Mouse (Mus musculus) hindbrain, embryonic 11.5 days (tissue): ENCODE measurements around the gene Rab4b. TPM values are rescaled to one million over a fixed set of nuclear protein-coding genes. Genes with fewer than 3 reads are reported as not detected.

Source experiments
- ATAC-seq: fragments of 200-750 bp; cut with Nextera tagmentation; 2 replicates; pipeline ENCODE4 v1.8.0; 2017; ENCODE audit warnings: mild to moderate bottlenecking, moderate TSS enrichment, moderate library complexity; ENCODE audit not compliant: low FRiP score
- DNase-seq: peaks from one replicate; pipeline ENCODE4 v3.0.0-alpha.2; 2015; ENCODE audit warnings: low spot score
- H3K27ac ChIP-seq: fragments of 300-500 bp; sonication (generic); 2 replicates; pipeline ENCODE4 v1.5.1; 2014; ENCODE audit warnings: mild to moderate bottlenecking, low read depth, low read length
- H3K27me3 ChIP-seq: fragments of 300-500 bp; sonication (generic); 2 replicates; pipeline ENCODE4 v1.6.1; 2014; ENCODE audit warnings: mild to moderate bottlenecking, low read length, moderate library complexity, mixed read lengths; ENCODE audit not compliant: control insufficient read depth, insufficient read depth
- H3K36me3 ChIP-seq: fragments of 300-500 bp; sonication (generic); 2 replicates; pipeline ENCODE4 v1.6.1; 2014; ENCODE audit warnings: mild to moderate bottlenecking, low read length, moderate library complexity, mixed read lengths; ENCODE audit not compliant: control insufficient read depth, insufficient read depth
- H3K4me1 ChIP-seq: fragments of 300-500 bp; sonication (generic); replicated peaks from 2 replicates; pipeline ENCODE4 v1.6.1; 2014; ENCODE audit warnings: low read length, mixed read lengths; ENCODE audit not compliant: control insufficient read depth, insufficient read depth
- H3K4me2 ChIP-seq: fragments of 300-500 bp; sonication (generic); replicated peaks from 2 replicates; pipeline ENCODE4 v1.6.1; 2014; ENCODE audit warnings: mild to moderate bottlenecking, low read depth, low read length
- H3K4me3 ChIP-seq: fragments of 300-500 bp; sonication (generic); 2 replicates; pipeline ENCODE4 v1.5.1; 2014; ENCODE audit warnings: low read depth, low read length
- H3K9ac ChIP-seq: fragments of 300-500 bp; sonication (generic); 2 replicates; pipeline ENCODE4 v1.6.1; 2014; ENCODE audit warnings: low read depth, low read length
- H3K9me3 ChIP-seq: fragments of 300-500 bp; sonication (generic); 2 replicates; pipeline ENCODE4 v1.6.1; 2016; ENCODE audit warnings: low read length; ENCODE audit not compliant: control insufficient read depth
- WGBS: fragments of 180-500 bp; shearing (Covaris S2); extraction: QIAGEN DNeasy Blood & Tissue Kit; methylation state at CpG from one replicate; pipeline ENCODE4 v1.1.7; 2014; 5-methylcytosine and 5-hydroxymethylcytosine counted together
- polyA plus RNA-seq: library from polyadenylated mRNA; unstranded; fragments of >200 nt; fragmentation: Nextera tagmentation; extraction: Ambion mirVana; gene quantifications from 2 replicates; pipeline ENCODE4 v1.2.1, GENCODE M21; 2014

Gene Rab4b
- polyA plus RNA-seq: 68.9 and 75.4 TPM in 2 replicates

DNA sequence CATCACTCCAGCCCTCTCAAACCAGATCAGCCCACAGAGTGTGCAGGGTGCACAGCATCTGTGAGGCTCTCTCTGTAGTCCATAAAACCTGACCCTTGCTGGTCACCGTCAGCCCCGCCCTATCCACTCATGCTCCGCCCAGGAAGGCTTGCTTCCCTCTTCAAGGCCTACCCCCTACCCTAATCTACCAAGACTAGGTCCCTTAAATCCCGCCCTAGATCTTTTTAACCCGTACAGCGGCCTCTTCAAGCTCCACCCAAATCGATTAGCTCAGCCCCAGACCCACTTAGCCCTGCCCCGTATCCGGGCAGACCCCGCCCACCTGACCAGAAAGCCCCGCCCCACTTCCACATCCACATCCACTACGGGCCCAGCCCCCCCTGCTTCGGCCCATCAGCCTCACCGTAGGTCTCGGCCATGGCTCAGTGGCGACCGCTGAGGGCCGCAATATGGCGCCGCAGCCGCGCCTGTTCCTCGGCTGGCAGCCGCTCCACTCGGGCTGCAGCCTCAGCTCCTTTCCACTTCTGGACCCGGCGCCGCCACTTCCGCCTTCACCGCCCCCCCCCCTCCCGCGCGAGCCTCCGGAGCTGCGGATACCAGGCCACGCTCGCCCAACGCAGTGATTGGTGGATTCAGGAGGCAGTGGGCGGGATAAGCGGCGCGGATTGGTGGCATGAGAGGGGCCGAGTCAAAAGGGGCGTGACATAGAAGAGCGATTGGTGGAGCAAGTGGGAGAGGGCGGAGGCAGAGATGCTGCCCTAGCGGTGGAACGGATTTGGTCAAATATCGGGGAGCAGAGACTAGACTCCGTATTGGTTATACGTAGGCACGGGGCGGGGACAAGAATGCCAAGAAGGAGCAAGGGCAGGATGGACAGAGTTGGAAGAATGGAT lies at the start of gene Rab4b:
Gene Rab4b, minus strand, starts transcription at position 573 of the 893 bp plus-strand sequence.
- WGBS: under 1% methylated on average over 51 of the region's 53 CpGs
- Histone ChIP-seq H3K27ac (peak within 1 kb of the TSS; percentile 85), H3K9ac (peak within 1 kb of the TSS; percentile 59), H3K36me3 (0 out of 2 replicates have a peak, but pooled peaks cover 3% of the 10 kb centered on the region), H3K4me1 (peaks cover 4% of the 10 kb centered on the region; the same call in 1 of the 2 replicates), H3K27me3 (no peaks in the 10 kb centered on the region), H3K9me3 (no peaks in the 10 kb centered on the region), H3K4me3 (peak within 1 kb of the TSS; percentile 52), H3K4me2 (peak within 1 kb of the TSS; percentile 50)
- ATAC-seq (peak; percentile 98), DNase-seq (peak; percentile 98)

DNA sequence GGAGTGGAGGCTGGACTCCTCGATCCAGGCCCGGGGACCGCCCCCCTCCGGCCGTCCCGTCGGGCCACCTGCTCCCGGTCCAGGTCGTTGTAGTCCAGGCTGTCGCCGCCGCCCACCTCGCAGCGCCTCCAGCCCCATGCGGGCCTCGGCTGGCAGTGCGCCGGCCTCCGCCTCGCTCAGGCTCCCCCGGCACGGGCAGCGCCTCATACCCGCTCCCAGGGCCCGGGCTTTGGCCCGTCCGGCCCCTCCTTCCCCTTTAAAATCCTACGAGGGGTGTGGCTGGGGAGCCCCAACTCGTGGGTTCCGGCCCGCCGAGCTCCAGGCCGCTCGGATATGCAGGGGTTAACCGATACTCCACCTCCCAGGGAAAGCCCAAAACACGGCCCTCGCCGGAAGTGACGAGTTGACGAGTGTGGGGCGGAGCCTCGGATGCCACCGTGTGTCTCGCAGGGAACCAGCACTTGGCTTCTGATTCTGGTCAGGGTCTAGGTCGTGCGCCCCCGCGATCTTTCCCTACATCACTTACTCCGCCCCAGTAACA lies 49.7 kb upstream of the Rab4b start, which contains the start of gene Itpkc:
Gene Itpkc, minus strand, starts transcription at position 381 of the 541 bp plus-strand sequence.
- WGBS: under 1% methylated on average over 49 of the region's 49 CpGs
- H3K4me2 ChIP-seq: peak within 1 kb of the TSS; percentile 84
- peaks cover 9% of the 10 kb centered on the region; the same call in 1 of the 2 replicates for H3K4me1 ChIP-seq
- H3K9me3 ChIP-seq: no peaks in the 10 kb centered on the region
- peak within 1 kb of the TSS; percentile 82 for H3K27ac ChIP-seq
- ATAC-seq (peak; percentile 82), DNase-seq (peak; percentile 96)
- peak within 1 kb of the TSS; percentile 77 for H3K9ac ChIP-seq
- no peaks in the 10 kb centered on the region for H3K36me3 ChIP-seq
- H3K27me3 ChIP-seq: no peaks in the 10 kb centered on the region
- peak within 1 kb of the TSS; percentile 82 for H3K4me3 ChIP-seq

DNA sequence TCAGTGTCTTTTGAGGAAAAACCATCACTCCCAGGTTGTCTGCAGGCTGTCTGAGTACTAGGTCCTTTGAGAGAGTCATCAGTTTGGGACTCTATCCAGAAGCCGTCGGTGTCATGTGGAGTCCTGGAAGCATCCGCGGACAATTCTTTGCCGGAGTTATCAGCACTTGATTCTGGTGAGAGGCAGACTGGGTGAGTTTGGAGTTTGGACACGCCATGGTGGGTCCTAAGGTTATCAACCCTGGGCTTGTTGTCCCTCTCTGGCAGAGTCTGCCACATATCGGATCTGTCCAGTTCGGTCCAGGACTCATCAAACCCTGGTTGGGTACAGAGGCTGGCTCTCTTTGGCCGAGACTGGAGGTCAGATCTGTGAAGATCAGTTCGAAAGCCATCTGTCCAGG lies 49.0 kb upstream of the Rab4b start:
- H3K36me3 ChIP-seq: no peaks in the 10 kb centered on the region
- H3K4me2 ChIP-seq: peak overlapping the region; percentile 84
- DNase-seq: no peak
- no peaks in the 10 kb centered on the region for H3K9me3 ChIP-seq
- H3K4me1 ChIP-seq: peaks cover 9% of the 10 kb centered on the region; the same call in 1 of the 2 replicates
- no peak; the same call in 1 of the 2 replicates for ATAC-seq
- 5% methylated on average over 10 of the region's 10 CpGs for WGBS
- peak overlapping the region; percentile 77 for H3K9ac ChIP-seq
- peak overlapping the region; percentile 82 for H3K4me3 ChIP-seq
- no peaks in the 10 kb centered on the region for H3K27me3 ChIP-seq
- H3K27ac ChIP-seq: 0 out of 2 replicates have a peak overlapping the region, but pooled peaks have one; percentile 82

DNA sequence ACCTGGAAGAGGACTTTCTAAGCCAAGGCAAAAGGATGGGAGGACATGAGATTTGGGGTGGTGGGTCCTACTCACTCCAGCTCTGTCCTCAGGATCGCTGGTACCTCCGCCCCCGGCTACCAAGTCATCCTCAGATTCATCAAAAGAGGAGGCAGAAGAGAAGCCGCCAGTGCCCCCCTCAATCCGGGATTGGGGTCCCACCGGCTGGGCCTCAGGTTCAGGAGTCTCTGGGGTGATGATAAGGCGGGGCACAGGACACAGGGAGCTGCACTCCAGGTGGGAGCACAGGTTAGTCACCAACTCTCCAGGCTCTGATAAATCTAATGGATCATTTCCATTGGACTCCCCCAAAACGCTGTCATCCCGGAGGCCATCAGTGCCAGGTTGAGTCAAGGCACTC lies 48.6 kb upstream of the Rab4b start:
- Histone ChIP-seq H3K9me3 (no peaks in the 10 kb centered on the region), H3K4me2 (peak overlapping the region; percentile 84), H3K4me3 (peak overlapping the region; percentile 82), H3K27me3 (no peaks in the 10 kb centered on the region), H3K27ac (no peak overlapping the region), H3K4me1 (peaks cover 9% of the 10 kb centered on the region; the same call in 1 of the 2 replicates), H3K9ac (peak overlapping the region; percentile 77), H3K36me3 (no peaks in the 10 kb centered on the region)
- 32% methylated on average over 9 of the region's 9 CpGs for WGBS
- no peak for DNase-seq
- no peak for ATAC-seq

DNA sequence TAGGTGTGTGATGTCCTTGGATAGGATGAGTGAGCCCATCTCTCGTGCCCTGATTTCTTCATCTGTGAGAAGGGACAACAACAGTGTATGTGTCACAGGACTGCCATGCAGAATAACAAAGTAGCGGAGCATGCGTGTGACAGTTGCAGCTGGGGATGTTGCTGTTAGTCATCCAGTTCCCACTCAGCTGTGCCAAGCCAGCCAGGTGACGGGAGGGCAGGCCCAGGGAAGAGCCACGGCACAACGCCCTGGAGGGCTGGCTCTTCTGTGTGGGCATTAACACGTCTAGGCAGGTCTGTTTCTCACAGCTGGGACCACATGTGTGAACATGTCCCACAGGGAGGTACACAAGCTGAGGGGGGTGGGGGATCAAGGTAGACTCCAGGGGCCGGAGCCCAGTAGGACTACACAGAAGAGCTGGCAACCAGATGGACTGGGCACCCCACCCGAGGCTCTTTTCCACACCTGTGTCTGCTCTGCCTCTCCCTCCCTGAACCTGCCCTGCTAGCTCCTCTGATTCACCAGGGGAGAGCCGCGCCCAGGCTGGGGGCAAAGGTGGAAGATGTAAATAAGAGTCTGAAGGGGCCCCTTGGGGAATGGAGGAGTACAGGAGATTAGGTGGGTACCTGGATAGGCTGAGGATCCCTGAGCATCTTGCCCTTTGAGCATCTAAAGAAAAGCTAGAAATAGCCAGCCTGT lies 46.3 kb upstream of the Rab4b start:
- Histone ChIP-seq H3K4me1 (peaks cover 9% of the 10 kb centered on the region; the same call in 1 of the 2 replicates), H3K9me3 (no peaks in the 10 kb centered on the region), H3K27me3 (no peaks in the 10 kb centered on the region), H3K4me3 (no peak overlapping the region), H3K27ac (no peak overlapping the region), H3K36me3 (no peaks in the 10 kb centered on the region), H3K4me2 (peak overlapping the region; percentile 7; the same call in 1 of the 2 replicates), H3K9ac (peak overlapping the region; percentile 42)
- ATAC-seq (no peak), DNase-seq (no peak)
- 81% methylated on average over 11 of the region's 11 CpGs for WGBS

DNA sequence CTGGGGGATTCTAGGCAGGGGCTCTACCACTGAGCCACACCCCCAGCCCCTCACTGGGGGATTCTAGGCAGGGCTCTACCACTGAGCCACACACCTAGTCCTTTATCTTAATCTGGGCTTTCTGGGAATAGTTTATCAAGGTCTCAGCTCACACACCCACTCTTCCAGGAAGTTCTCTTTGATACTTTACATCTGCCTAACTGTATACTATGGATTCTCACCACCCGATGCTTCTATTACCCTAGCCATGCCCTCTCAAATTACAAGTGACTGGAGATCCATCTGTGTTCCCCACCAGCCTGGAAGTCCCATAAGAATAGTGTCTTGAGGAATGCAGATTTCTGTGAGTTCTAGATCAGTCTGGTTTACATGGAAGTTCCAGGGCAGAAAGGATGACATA lies 43.8 kb upstream of the Rab4b start:
- Histone ChIP-seq H3K27ac (no peak overlapping the region), H3K9ac (no peak overlapping the region), H3K9me3 (no peaks in the 10 kb centered on the region), H3K4me3 (no peak overlapping the region), H3K27me3 (no peaks in the 10 kb centered on the region), H3K4me2 (no peak overlapping the region), H3K4me1 (peaks cover 7% of the 10 kb centered on the region; the same call in 1 of the 2 replicates), H3K36me3 (no peaks in the 10 kb centered on the region)
- DNase-seq (no peak), ATAC-seq (no peak)
- 83% methylated on average over 1 of the region's 1 CpGs for WGBS

DNA sequence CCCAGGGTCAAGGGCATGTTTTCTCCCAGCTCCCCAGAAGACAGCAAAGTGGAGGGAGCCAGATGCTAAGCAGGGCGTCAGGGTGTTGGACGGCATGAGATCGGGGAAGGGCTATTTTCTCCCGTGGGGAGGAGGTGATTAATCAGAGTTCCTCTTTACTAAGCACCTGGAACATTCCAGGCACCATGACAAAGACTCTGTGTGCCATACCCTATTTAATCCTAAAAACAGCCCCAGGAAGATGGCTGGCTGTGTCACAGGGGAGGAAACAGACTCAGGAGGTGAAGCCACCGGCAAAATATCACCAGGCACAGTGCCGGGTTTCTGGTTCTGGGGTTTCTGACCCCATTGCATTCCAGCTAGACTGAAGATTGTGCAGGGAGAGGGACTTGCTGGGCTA lies 43.2 kb upstream of the Rab4b start:
- no peak overlapping the region for H3K4me2 ChIP-seq
- 0 out of 2 replicates have a peak overlapping the region, but pooled peaks have one; percentile 11 for H3K9ac ChIP-seq
- no peak for ATAC-seq
- no peak overlapping the region for H3K4me3 ChIP-seq
- no peak for DNase-seq
- no peaks in the 10 kb centered on the region for H3K9me3 ChIP-seq
- H3K4me1 ChIP-seq: peaks cover 7% of the 10 kb centered on the region; the same call in 1 of the 2 replicates
- H3K36me3 ChIP-seq: no peaks in the 10 kb centered on the region
- H3K27me3 ChIP-seq: no peaks in the 10 kb centered on the region
- WGBS: 87% methylated on average over 6 of the region's 6 CpGs
- H3K27ac ChIP-seq: no peak overlapping the region

DNA sequence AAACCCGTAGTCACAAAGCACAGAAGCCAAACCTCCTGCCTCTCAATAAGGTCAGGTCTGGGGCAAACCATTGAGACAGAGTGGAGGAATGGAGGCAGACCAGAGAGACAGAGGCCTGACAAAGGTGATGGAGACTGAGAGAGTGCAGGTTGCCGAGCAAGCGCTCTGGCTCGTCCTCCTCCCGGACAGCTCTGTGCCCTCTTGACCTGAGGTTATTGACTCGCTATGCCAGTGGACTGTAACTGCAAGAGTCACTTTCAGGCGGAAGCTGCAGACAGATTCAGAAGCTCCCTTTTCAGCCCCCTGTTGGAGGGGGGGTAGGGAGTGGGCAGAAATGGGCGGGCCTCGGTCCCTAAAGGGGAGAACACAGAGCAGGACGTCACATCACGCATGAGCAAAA lies 41.2 kb upstream of the Rab4b start:
- no peaks in the 10 kb centered on the region for H3K36me3 ChIP-seq
- H3K9ac ChIP-seq: no peak overlapping the region
- no peak for ATAC-seq
- H3K4me2 ChIP-seq: no peak overlapping the region
- 0 out of 2 replicates have a peak, but pooled peaks cover 3% of the 10 kb centered on the region for H3K4me1 ChIP-seq
- no peaks in the 10 kb centered on the region for H3K27me3 ChIP-seq
- 63% methylated on average over 11 of the region's 11 CpGs for WGBS
- no peak overlapping the region for H3K27ac ChIP-seq
- no peak overlapping the region for H3K4me3 ChIP-seq
- no peaks in the 10 kb centered on the region for H3K9me3 ChIP-seq
- no peak for DNase-seq
